Mouse (Mus musculus) hindbrain, embryonic 14.5 days (tissue): Measurements from ENCODE around the gene Os9. TPM values are rescaled to one million over a fixed set of nuclear protein-coding genes. Genes with fewer than 3 reads are reported as not detected.

ENCODE experiments used
- ATAC-seq: fragments of 200-750 bp; cut with Nextera tagmentation; 2 replicates; pipeline ENCODE4 v1.8.0; 2017; ENCODE audit warnings: moderate number of reproducible peaks, mild to moderate bottlenecking, moderate TSS enrichment, moderate library complexity; ENCODE audit not compliant: low FRiP score
- DNase-seq: peaks from one replicate; pipeline ENCODE4 v3.0.0-alpha.2; 2015; ENCODE audit warnings: low spot score
- H3K27ac ChIP-seq: fragments of 300-500 bp; sonication (generic); 2 replicates; pipeline ENCODE4 v1.5.1; 2014; ENCODE audit warnings: mild to moderate bottlenecking, moderate library complexity
- H3K27me3 ChIP-seq: fragments of 300-500 bp; sonication (generic); 2 replicates; pipeline ENCODE4 v1.6.1; 2014; ENCODE audit warnings: mild to moderate bottlenecking, low read length, mixed read lengths; ENCODE audit not compliant: control insufficient read depth, insufficient read depth
- H3K36me3 ChIP-seq: fragments of 300-500 bp; sonication (generic); replicated peaks from 2 replicates; pipeline ENCODE4 v1.6.1; 2014; ENCODE audit not compliant: control insufficient read depth, insufficient read depth
- H3K4me1 ChIP-seq: fragments of 300-500 bp; sonication (generic); replicated peaks from 2 replicates; pipeline ENCODE4 v1.6.1; 2014; ENCODE audit warnings: antibody characterized with exemption, low read length, mixed read lengths; ENCODE audit not compliant: control insufficient read depth, insufficient read depth
- H3K4me2 ChIP-seq: fragments of 300-500 bp; sonication (generic); replicated peaks from 2 replicates; pipeline ENCODE4 v1.6.1; 2014; ENCODE audit warnings: mild to moderate bottlenecking, moderate library complexity
- H3K4me3 ChIP-seq: fragments of 300-500 bp; sonication (generic); replicated peaks from 2 replicates; pipeline ENCODE4 v1.5.1; 2014; ENCODE audit warnings: mild to moderate bottlenecking, low read length
- H3K9ac ChIP-seq: fragments of 300-500 bp; sonication (generic); 2 replicates; pipeline ENCODE4 v1.6.1; 2014
- H3K9me3 ChIP-seq: fragments of 300-500 bp; sonication (generic); 2 replicates; pipeline ENCODE4 v1.6.1; 2016; ENCODE audit warnings: low read length; ENCODE audit not compliant: control insufficient read depth
- WGBS: fragments of 180-500 bp; shearing (Covaris S2); extraction: QIAGEN DNeasy Blood & Tissue Kit; methylation state at CpG from one replicate; pipeline ENCODE4 v1.1.7; 2014; 5-methylcytosine and 5-hydroxymethylcytosine counted together
- polyA plus RNA-seq: library from polyadenylated mRNA; unstranded; fragments of >200 nt; fragmentation: Nextera tagmentation; extraction: Ambion mirVana; gene quantifications from 2 replicates; pipeline ENCODE4 v1.2.1, GENCODE M21; 2014

The Os9 gene
- polyA plus RNA-seq, 1 experiment from 2014 or later: 83.0 TPM

- DNase-seq: no peak
- no peak overlapping the region for H3K4me2 ChIP-seq
- H3K9me3 ChIP-seq: no peaks in the 10 kb centered on the region
- H3K27me3 ChIP-seq: peaks cover 53% of the 10 kb centered on the region
- H3K4me1 ChIP-seq: no peaks in the 10 kb centered on the region
- WGBS: 4% methylated on average over 29 of the region's 29 CpGs
- H3K27ac ChIP-seq: no peak overlapping the region
- H3K36me3 ChIP-seq: peaks cover 23% of the 10 kb centered on the region
- peak overlapping the region; percentile 11; the same call in 1 of the 2 replicates for H3K4me3 ChIP-seq
- H3K9ac ChIP-seq: no peak overlapping the region
- ATAC-seq: no peak
Measured at GRCm38 (mm10) chr10:127049395-127050118, 71.4 kb downstream of the Os9 start.

- Histone ChIP-seq H3K9me3 (no peaks in the 10 kb centered on the region), H3K9ac (no peak overlapping the region), H3K36me3 (peaks cover 15% of the 10 kb centered on the region), H3K27ac (no peak overlapping the region), H3K4me1 (no peaks in the 10 kb centered on the region), H3K4me2 (no peak overlapping the region), H3K27me3 (peaks cover 53% of the 10 kb centered on the region), H3K4me3 (peak overlapping the region; percentile 11; the same call in 1 of the 2 replicates)
- ATAC-seq (no peak), DNase-seq (no peak)
- 4% methylated on average over 35 of the region's 35 CpGs for WGBS
Measured at GRCm38 (mm10) chr10:127048608-127049394, 72.1 kb downstream of the Os9 start.

GRCm38 (mm10) chr10:127047954-127048353 lies 73.0 kb downstream of the Os9 start, which contains the start of gene Cyp27b1:
Gene Cyp27b1 (plus strand): TSS chr10:127048250.
- no peaks in the 10 kb centered on the region for H3K9me3 ChIP-seq
- H3K9ac ChIP-seq: no peak within 1 kb of the TSS
- ATAC-seq (no peak), DNase-seq (no peak)
- H3K27ac ChIP-seq: no peak within 1 kb of the TSS
- H3K36me3 ChIP-seq: peaks cover 7% of the 10 kb centered on the region
- H3K4me1 ChIP-seq: no peaks in the 10 kb centered on the region
- WGBS: 37% methylated on average over 5 of the region's 5 CpGs
- no peak within 1 kb of the TSS for H3K4me2 ChIP-seq
- peak within 1 kb of the TSS; percentile 11; the same call in 1 of the 2 replicates for H3K4me3 ChIP-seq
- peaks cover 53% of the 10 kb centered on the region for H3K27me3 ChIP-seq

Other genes starting within 250 kb of the Os9 start
- 15.9 and 16.5 TPM in 2 replicates for gene Atp23, start 219.8 kb downstream of the Os9 start, polyA plus RNA-seq
- gene Ctdsp2, start 142.4 kb downstream of the Os9 start, polyA plus RNA-seq: 22.9 and 25.0 TPM in 2 replicates
- gene Avil, start 120.4 kb downstream of the Os9 start, polyA plus RNA-seq: 0.60 and 2.5 TPM in 2 replicates
- gene Tsfm, start 90.3 kb downstream of the Os9 start, polyA plus RNA-seq: 59.1 and 65.0 TPM in 2 replicates
- gene Mettl1, start 79.7 kb downstream of the Os9 start, polyA plus RNA-seq: 19.5 and 22.1 TPM in 2 replicates
- gene Eef1akmt3, start 79.6 kb downstream of the Os9 start, polyA plus RNA-seq: 0.13 and 0.25 TPM in 2 replicates
- 0.08 TPM in 1 of 2 replicates, not detected in the other for gene Cyp27b1, start 72.9 kb downstream of the Os9 start, polyA plus RNA-seq
- 12.0 and 12.9 TPM in 2 replicates for gene March9, start 60.9 kb downstream of the Os9 start, polyA plus RNA-seq
- gene Cdk4, start 57.6 kb downstream of the Os9 start, polyA plus RNA-seq: 764 and 784 TPM in 2 replicates
- 54.4 and 83.3 TPM in 2 replicates for gene Tspan31, start 50.9 kb downstream of the Os9 start, polyA plus RNA-seq
- gene Agap2, start 45.8 kb downstream of the Os9 start, polyA plus RNA-seq: 6.7 and 8.2 TPM in 2 replicates
- 73.7 and 79.1 TPM in 2 replicates for gene B4galnt1, start 44.1 kb upstream of the Os9 start, polyA plus RNA-seq
- 0.94 and 0.99 TPM in 2 replicates for gene Slc26a10, start 59.5 kb upstream of the Os9 start, polyA plus RNA-seq
- 23.5 and 25.5 TPM in 2 replicates for gene Arhgef25, start 69.0 kb upstream of the Os9 start, polyA plus RNA-seq
- 223 and 231 TPM in 2 replicates for gene Dtx3, start 74.6 kb upstream of the Os9 start, polyA plus RNA-seq
- 16.8 and 17.1 TPM in 2 replicates for gene Pip4k2c, start 90.5 kb upstream of the Os9 start, polyA plus RNA-seq
- gene Kif5a, start 142.2 kb upstream of the Os9 start, polyA plus RNA-seq: 118 and 129 TPM in 2 replicates
- gene Dctn2, start 145.2 kb upstream of the Os9 start, polyA plus RNA-seq: 281 and 296 TPM in 2 replicates
- gene Mbd6, start 167.9 kb upstream of the Os9 start, polyA plus RNA-seq: 16.2 and 20.0 TPM in 2 replicates
- gene Mars, start 190.7 kb upstream of the Os9 start, polyA plus RNA-seq: 113 and 124 TPM in 2 replicates
- gene Arhgap9, start 200.8 kb upstream of the Os9 start, polyA plus RNA-seq: 0.88 and 1.1 TPM in 2 replicates
- 1.3 and 1.6 TPM in 2 replicates for gene Gli1, start 220.8 kb upstream of the Os9 start, polyA plus RNA-seq
- 0.04 TPM in 1 of 2 replicates, not detected in the other for gene Inhbe, start 233.3 kb upstream of the Os9 start, polyA plus RNA-seq
- not detected in 2 replicates for gene Inhbc, start 249.3 kb upstream of the Os9 start, polyA plus RNA-seq